Mouse (Mus musculus) heart, postnatal 0 days (tissue): Measurements from ENCODE around the gene Plaur.

ENCODE experiments used
- CTCF ChIP-seq: IDR thresholded peaks from 2 replicates; pipeline ENCODE4 v1.5.1; 2016; ENCODE audit warnings: antibody characterized with exemption, control low read depth, low read depth
- EP300 ChIP-seq: IDR thresholded peaks from 2 replicates; pipeline ENCODE4 v1.6.1; 2016; ENCODE audit warnings: antibody characterized with exemption, low read depth

DNA sequence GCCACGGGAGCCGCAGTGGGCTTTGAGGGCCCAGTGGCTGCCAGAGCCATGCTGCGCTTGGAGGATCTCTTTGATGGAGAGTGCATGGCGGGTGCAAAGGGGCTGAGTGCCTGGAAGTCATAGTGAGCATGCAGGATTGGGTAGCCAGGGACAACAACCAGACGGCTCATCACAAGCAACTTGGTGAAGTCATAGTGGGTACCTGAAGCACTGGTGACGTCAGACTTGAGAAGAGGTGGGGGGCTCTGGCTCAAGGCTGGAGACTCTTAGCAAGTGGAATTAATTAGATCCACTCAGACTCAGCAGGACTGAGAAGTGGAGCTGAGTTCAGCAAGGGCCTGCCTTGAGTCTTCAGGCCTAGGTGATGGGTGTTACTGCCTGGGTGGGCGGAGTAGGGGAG, 50.1 kb downstream of the Plaur start, which contains the start of gene AC161166.1:
- TF ChIP-seq EP300: no peak
- TF ChIP-seq CTCF: no peak
